Mouse (Mus musculus) MEL-GATA-1-ER (cell line): ENCODE measurements at regions not wholly inside any gene's neighbourhood (a gene's known extent, or its start where the extent isn't known, plus 50 kb on each side); places are given as distances from the start of the nearest gene placed in this dataset.
A peak's percentile ranks its signal among the peaks of the same experiment; 100 is the strongest.
"Not testable (repeated sequence)": the region's sequence is repeated elsewhere in the genome, so short reads cannot be mapped to it uniquely, and the experiment has no call there.

Experiments
- DNase-seq: peaks from one replicate; pipeline ENCODE4 v3.0.0-alpha.2; 2012; ENCODE audit warnings: low read depth; ENCODE audit errors: extremely low read depth

GRCm38 (mm10) chr13:99128979-99129378 lies 55.6 kb upstream of the Zfp366 start:
- no peak for DNase-seq

DNA sequence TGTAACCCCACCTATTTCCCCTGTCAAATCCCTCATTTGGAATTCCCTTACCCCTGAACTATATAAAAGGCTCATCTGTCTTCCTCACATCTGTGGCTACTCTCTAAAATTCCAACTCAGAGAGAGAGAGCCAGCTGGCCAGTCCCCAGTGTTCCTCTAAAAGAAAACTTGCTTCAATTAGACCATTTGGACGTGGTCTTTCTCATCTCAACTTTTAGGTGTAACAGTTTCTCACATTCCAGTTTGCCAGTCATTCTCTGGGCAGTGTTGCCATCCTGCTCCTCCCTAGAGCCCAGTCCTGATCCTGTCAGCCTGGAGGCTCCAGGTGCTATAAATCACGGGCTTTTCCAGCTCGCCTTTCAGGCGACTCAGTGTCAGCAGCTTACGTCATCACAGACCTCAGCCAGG lies 56.3 kb upstream of the Zfp366 start:
- DNase-seq, result no peak

GRCm38 (mm10) chr13:99127716-99128115 lies 56.9 kb upstream of the Zfp366 start:
- no peak for DNase-seq

GRCm38 (mm10) chr13:99126971-99127370 lies 57.7 kb upstream of the Zfp366 start:
- DNase-seq, result not testable (repeated sequence)

DNA sequence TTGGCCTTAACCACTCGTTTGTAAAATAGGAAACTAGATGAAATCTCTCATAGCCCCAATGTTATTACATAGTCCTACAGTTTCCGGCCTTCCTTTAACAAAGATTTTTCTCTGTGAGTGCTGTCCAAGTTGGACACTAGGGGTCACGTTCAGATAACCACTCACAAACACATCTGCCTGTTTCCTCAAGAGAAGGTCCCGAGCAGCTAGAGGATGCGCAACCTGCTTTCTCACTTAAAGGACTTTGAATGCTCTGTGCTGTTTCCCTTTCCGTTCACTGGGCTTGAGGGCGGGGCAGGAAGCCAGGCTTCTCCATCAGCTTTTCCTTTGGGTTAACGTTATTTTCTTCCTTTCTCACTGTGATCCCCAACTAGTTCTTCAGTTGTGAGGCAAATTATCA lies 58.1 kb upstream of the Zfp366 start:
- DNase-seq, result no peak

GRCm38 (mm10) chr13:99125946-99126345 lies 58.7 kb upstream of the Zfp366 start:
- peak; percentile 22 for DNase-seq

DNA sequence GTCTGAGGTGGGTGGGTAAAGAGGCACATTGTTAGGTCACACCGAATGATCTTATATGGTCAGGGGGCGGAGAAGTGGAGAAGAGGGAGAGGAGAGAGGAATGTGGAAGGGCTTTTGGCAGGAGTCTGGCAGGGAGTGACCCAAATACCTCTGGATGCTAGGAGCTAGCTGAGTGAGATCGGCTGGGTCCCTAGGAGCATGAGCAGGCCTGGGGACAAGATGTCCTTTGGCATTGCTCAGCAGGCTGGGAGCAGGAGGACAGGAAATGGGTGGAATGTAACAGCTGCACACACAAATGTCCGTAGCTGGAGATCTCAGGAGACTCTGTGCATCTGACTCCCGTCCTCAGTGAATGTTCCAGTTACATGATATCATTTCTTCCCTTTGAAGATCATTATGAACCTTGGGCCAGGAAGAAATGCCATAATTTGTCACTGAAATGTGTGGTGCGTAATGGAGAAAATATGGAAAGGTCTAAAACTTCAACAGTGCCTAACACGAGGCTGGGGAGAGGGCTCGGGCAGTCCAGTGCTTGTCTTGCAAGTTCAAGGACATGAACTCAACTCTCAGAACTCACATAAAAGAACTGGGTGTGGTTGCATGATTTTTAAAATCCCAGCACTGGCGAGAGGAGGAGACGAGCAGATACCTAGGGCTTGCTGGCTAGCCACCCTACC lies 59.6 kb upstream of the Zfp366 start:
- no peak for DNase-seq

GRCm38 (mm10) chr13:99124141-99124540 lies 60.5 kb upstream of the Zfp366 start:
- DNase-seq, result no peak

GRCm38 (mm10) chr13:99123476-99124140 lies 61.0 kb upstream of the Zfp366 start:
- no peak for DNase-seq

GRCm38 (mm10) chr13:99122539-99122938 lies 62.1 kb upstream of the Zfp366 start:
- not testable (repeated sequence) for DNase-seq

DNA sequence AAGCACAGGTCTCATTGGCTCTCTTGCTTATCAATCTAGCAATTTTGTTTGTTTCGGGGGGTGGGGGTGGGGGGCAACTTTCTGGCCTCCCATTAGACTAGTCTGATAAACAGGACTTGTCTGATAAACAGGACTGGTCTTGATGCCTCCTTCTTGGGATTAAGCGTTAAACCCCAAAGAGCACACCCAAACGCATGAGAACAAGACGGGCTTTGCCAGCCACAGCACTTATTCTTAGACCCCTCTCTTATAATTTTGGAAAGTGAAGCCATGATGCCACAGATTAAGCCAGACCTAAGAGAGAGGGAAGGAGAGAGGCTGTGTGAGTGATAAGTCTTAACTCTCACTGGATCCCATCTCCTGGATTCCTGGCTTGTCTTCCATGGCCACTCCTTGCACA lies 63.5 kb upstream of the Zfp366 start:
- no peak for DNase-seq

GRCm38 (mm10) chr13:99119941-99120340 lies 64.7 kb upstream of the Zfp366 start:
- DNase-seq, result no peak

DNA sequence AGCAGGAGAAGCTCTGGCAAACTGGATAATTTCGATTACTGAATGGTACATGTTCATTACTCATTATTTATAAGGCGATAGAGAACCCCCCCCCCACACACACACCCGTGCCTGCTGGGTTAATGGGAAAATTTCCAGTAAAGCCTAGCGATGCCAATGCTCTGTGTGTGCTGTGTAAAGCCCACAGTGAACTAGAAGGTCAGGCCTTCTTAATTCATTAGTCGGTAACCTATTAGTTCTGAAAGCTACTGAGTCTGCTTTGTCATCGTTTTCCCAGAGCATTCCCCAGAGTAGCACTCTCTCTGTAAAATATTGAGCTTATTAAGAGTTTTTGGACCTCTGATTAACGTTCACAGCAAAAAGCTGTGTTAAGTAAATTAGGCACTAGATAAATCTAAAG lies 65.7 kb upstream of the Zfp366 start:
- no peak for DNase-seq

DNA sequence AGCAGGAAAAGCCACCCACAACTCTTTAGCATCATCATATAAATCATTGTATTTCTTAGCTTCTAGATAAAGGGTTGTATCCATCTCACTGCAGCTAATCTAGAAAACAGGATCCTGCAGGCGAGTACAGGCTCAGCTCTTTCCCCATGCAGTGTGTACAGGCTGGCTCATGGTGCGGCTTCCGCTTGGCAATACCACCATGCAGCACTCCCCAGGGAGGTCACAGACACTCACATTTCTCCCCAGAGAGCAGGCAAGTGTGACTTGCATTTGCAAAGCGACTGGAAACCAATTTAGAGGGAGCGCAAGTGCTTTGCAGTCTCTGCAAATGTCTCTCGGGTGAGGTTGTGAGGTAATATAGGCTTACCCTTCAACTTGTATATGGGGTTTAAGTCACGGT lies 69.1 kb upstream of the Zfp366 start:
- DNase-seq, result no peak

DNA sequence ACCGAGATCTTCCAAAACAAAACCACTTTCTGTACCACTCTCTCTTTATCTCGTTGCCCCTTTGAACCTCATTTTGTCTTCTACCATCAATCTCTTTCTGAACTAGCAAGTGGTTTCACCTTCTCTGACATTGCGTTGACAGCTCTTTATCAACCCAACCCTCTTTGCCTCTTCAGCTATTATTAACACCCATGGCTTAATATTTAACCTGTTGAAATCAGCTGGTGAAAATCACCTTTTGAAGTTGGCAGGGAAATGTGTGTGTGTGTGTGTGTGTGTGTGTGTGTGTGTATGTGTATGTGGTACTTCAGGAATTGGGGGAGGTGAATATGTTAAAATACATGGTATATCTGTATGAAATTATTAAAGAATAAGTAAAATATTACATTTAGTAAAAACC lies 70.1 kb upstream of the Zfp366 start:
- no peak for DNase-seq

GRCm38 (mm10) chr13:99111736-99112386 lies 72.8 kb upstream of the Zfp366 start:
- no peak for DNase-seq

DNA sequence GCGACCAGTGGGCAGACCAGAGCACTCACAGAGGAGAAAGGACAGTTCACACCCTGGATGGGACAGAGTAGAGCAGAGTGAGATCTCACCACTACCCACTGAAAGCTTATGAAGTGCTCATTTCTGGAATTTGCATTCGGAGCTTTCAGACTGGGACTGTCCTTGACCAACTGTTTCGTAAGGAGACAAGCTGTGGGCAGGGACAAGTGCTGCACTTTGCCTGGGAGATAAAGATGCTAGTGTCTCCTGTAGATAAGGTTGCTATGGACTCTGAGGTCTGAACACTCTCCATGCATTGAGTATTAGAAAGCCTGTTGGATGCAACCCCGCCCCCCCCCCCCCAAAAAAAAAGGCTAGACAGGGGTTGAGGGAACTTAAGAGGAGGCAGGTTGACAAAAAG lies 76.6 kb upstream of the Zfp366 start:
- peak; percentile 39 for DNase-seq

GRCm38 (mm10) chr13:99102089-99102681 lies 82.4 kb upstream of the Zfp366 start:
- DNase-seq, result no peak

DNA sequence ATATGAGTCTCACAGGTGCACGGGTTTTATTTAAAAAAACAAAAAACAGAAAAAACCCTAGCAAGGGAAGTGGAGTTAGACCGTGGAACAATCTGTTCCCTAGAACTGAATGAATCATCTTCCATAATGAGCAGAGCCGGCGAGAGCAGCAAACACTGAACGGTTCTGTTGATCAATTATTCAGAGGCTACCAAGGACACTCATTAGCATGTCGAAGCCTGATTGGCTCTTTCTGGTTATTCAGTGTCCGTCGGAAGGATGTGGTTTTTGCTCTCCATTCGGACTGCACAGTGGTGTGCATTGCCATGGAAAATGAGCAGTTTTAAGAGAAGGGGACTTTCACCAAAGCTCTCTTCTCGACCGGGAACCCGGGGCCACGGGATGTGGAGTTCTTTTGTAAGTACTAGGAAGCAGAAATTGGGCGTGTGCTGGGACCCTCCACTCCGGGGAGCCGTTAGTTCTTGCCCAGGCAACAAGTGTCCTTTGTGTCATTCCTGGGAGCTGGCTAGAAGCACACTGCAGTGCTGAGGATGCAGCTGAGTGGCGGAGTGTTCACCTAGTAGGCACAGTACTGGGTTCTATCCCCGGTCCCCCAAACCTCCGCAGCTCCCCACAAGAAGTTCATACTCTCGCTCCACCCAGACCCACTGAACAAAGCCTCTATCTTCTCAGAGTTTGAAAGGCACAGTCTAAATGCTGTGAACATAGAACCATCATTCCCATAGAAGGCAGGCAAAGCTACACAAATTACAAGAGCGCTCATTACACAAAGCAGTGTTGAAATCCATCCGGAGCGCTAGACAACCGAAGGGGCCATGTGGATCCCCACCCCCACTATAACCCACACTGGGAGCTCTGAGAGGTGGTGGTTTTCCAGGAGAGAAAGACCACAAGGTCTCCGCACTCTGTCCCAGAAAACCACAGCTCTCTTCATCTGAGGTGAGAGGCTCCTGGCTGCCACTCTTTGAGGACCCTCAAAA lies 83.9 kb upstream of the Zfp366 start:
- no peak for DNase-seq

DNA sequence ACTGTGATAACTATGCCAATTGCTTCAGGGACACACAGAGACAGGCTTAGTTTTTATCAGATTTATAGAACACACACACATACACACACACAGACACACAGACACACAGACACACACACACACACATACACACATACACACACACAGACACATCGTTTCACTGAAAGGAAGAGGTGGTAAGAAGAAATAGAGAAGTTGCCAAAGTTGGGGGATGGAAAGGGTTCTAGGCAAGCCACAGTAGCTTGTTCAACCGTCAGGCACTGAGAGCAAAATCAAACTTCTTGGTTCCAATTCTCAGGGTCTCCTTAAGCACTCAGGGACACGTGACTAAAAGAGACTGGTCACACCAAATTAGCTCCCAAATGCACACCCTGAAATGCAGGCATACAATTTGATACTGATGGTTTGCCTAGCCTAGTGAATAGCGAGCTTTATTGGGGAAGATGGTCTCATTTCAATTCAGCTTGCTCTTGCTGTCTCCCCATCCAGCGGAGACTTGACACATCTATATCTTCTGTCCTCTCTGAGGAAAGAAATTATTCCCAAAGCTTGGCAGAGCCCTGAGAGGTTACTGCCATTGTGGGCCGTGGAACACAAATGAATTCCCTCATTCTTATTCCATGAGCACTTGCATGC lies 84.7 kb upstream of the Zfp366 start:
- no peak for DNase-seq

- no peak for DNase-seq
Measured at GRCm38 (mm10) chr13:99099226-99099625, 85.4 kb upstream of the Zfp366 start.
